Mouse (Mus musculus): ENCODE measurements around the gene Kirrel. TPM values are rescaled to one million over a fixed set of nuclear protein-coding genes. Genes with fewer than 3 reads are reported as not detected.

Gene Kirrel
- total and polyA plus RNA-seq, 3 experiments: not detected

GRCm38 (mm10) chr3:87072612-87073515 lies 101.7 kb downstream of the Kirrel start:
- no peak overlapping the region for H3K27ac ChIP-seq (ENCODE audit: control insufficient read depth, low read depth, low read length)
- no peak for DNase-seq (ENCODE audit: low read depth, low spot score)
- TF ChIP-seq UBTF (IDR thresholded peaks at IDR 0.05; ENCODE audit: borderline replicate concordance, insufficient read depth, low read depth, low read length) (no peak), RCOR1 (IDR thresholded peaks at IDR 0.05; ENCODE audit: low read depth, low read length) (no peak), ZC3H11A (IDR thresholded peaks at IDR 0.05; ENCODE audit: low read depth, low read length) (no peak), BHLHE40 (IDR thresholded peaks at IDR 0.05; ENCODE audit: borderline replicate concordance, low read depth, low read length) (no peak), USF1 (IDR thresholded peaks at IDR 0.05; ENCODE audit: low read depth, low read length) (no peak), TAL1 (IDR thresholded peaks at IDR 0.05; ENCODE audit: low read length) (no peak), JUND (IDR thresholded peaks at IDR 0.05; ENCODE audit: low read depth, low read length) (no peak), RAD21 (IDR thresholded peaks at IDR 0.05; ENCODE audit: low read depth, low read length) (no peak), EP300 (IDR thresholded peaks at IDR 0.05; ENCODE audit: low read depth in 1 of 2, low read length in 2 of 2) (no peak), ZNF384 (IDR thresholded peaks at IDR 0.05; ENCODE audit: low read depth, low read length) (no peak), ETS1 (IDR thresholded peaks at IDR 0.05; ENCODE audit: low read depth, low read length) (no peak)
- no peaks in the 10 kb centered on the region for H3K4me1 ChIP-seq (ENCODE audit: control insufficient read depth in 1 of 2, insufficient read depth in 2 of 2, low read length in 2 of 2)
- no peaks in the 10 kb centered on the region for H3K27me3 ChIP-seq (ENCODE audit: control insufficient read depth in 1 of 2, insufficient read depth in 2 of 2, low read length in 2 of 2)
- H3K4me3 ChIP-seq (ENCODE audit: control insufficient read depth in 1 of 2, insufficient read depth in 1 of 2, low read depth in 2 of 2, low read length in 2 of 2): no peak overlapping the region
- H3K36me3 ChIP-seq (ENCODE audit: control insufficient read depth in 1 of 2, insufficient read depth in 2 of 2, low read length in 2 of 2): no peaks in the 10 kb centered on the region
- no peak overlapping the region for H3K9ac ChIP-seq (ENCODE audit: control insufficient read depth, low read depth, low read length, poor library complexity, severe bottlenecking)
- H3K9me3 ChIP-seq (replicated peaks; ENCODE audit: insufficient read depth, low read length): no peaks in the 10 kb centered on the region
- H3K79me2 ChIP-seq (ENCODE audit: control insufficient read depth, insufficient read depth, low read length, poor library complexity): no peaks in the 10 kb centered on the region

- TF ChIP-seq POLR2AphosphoS5 (IDR thresholded peaks at IDR 0.05; ENCODE audit: borderline replicate concordance, low read depth, low read length) (no peak), EP300 (IDR thresholded peaks at IDR 0.05; ENCODE audit: low read depth in 1 of 2, low read length in 2 of 2) (no peak), SIN3A (IDR thresholded peaks at IDR 0.05; ENCODE audit: low read length) (no peak), MYC (IDR thresholded peaks at IDR 0.05; ENCODE audit: low read depth, low read length) (no peak), POLR2A (IDR thresholded peaks at IDR 0.05; ENCODE audit: control insufficient read depth in 1 of 2, insufficient read depth in 1 of 2, low read depth in 1 of 2, low read length in 2 of 2, poor library complexity in 1 of 2) (no peak), MAFK (IDR thresholded peaks at IDR 0.05; ENCODE audit: borderline replicate concordance, low read depth, low read length) (no peak), ZC3H11A (IDR thresholded peaks at IDR 0.05; ENCODE audit: low read depth, low read length) (no peak), NRF1 (IDR thresholded peaks at IDR 0.05; ENCODE audit: insufficient read depth, low read depth, low read length, poor library complexity, severe bottlenecking) (no peak), NELFE (IDR thresholded peaks at IDR 0.05; ENCODE audit: low read depth, low read length) (no peak), RCOR1 (IDR thresholded peaks at IDR 0.05; ENCODE audit: low read depth, low read length) (no peak), MYB (IDR thresholded peaks at IDR 0.05; ENCODE audit: low read depth, low read length) (no peak), ETS1 (IDR thresholded peaks at IDR 0.05; ENCODE audit: low read depth, low read length) (no peak), SMC3 (IDR thresholded peaks at IDR 0.05; ENCODE audit: low read depth, low read length) (no peak), MAX (IDR thresholded peaks at IDR 0.05; ENCODE audit: low read length) (no peak), CTCF (IDR thresholded peaks at IDR 0.05 in 2 of 3, conservative IDR thresholded peaks at IDR 0.05 in 1 of 3; ENCODE audit: control insufficient read depth in 1 of 3, insufficient read depth in 1 of 3, low read depth in 2 of 3, low read length in 3 of 3, poor library complexity in 1 of 3, severe bottlenecking in 1 of 3) (no peak), TBP (IDR thresholded peaks at IDR 0.05; ENCODE audit: low read depth, low read length) (no peak), MEF2A (IDR thresholded peaks at IDR 0.05; ENCODE audit: extremely low read depth, insufficient replicate concordance, low read depth, low read length, poor library complexity, severe bottlenecking) (no peak), ZKSCAN1 (IDR thresholded peaks at IDR 0.05; ENCODE audit: low read depth, low read length) (no peak)
- no peaks in the 10 kb centered on the region for H3K9me3 ChIP-seq (replicated peaks; ENCODE audit: insufficient read depth, low read length)
- no peak overlapping the region for H3K27ac ChIP-seq (ENCODE audit: control insufficient read depth, low read depth, low read length)
- DNase-seq (ENCODE audit: low read depth, low spot score): no peak
- H3K79me2 ChIP-seq (ENCODE audit: control insufficient read depth, insufficient read depth, low read length, poor library complexity): no peaks in the 10 kb centered on the region
- H3K27me3 ChIP-seq (ENCODE audit: control insufficient read depth in 1 of 2, insufficient read depth in 2 of 2, low read length in 2 of 2): no peaks in the 10 kb centered on the region
- H3K4me1 ChIP-seq (ENCODE audit: control insufficient read depth in 1 of 2, insufficient read depth in 2 of 2, low read length in 2 of 2): no peaks in the 10 kb centered on the region
- no peak overlapping the region for H3K9ac ChIP-seq (ENCODE audit: control insufficient read depth, low read depth, low read length, poor library complexity, severe bottlenecking)
- no peaks in the 10 kb centered on the region for H3K36me3 ChIP-seq (ENCODE audit: control insufficient read depth in 1 of 2, insufficient read depth in 2 of 2, low read length in 2 of 2)
- H3K4me3 ChIP-seq (ENCODE audit: control insufficient read depth in 1 of 2, insufficient read depth in 1 of 2, low read depth in 2 of 2, low read length in 2 of 2): no peak overlapping the region
Observed at GRCm38 (mm10) chr3:87072191-87072590, 102.4 kb downstream of the Kirrel start.

Data from MEL (cell line).